Comparison of ENCODE assay signal across 8 mouse cellular contexts in the genomic region with DNA sequence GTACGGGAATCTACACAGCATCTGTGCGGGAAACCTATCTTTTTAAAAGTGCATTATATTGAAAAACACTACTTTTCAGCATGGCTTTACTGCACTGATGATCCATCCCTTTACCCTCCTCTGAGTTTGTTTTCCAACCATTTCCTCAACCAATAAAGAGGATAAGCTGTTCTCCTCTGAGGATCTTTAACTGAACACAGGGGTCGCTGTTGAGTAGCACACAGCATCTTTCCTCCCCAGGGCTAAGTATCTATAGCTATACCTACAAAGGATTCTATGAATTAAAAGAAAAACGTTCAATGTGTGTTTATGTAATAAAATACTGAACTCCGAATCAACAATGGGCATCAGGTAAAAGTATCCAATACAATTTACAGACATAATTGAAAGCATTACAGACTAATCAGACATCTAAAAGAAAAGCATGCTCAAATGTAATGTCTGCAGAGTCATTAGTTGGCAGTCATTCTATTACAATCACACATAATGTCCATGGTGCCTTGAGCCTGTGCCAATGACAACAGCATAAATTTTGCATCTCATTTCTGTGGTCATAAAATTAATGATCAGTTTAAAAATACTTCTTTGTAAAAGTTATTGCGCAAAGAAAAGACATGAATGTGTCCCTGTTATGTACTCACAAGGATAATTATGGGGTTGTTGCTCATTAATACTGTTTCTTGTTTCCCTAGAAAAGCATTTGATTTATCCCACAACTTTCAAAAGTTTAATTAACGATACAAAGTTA. TPM values are rescaled to one million over a fixed set of nuclear protein-coding genes. Genes with fewer than 3 reads are reported as not detected.
A peak's percentile ranks its signal among the peaks of the same experiment; 100 is the strongest.
DNase-seq lines count a peak whose midpoint lies in the region; ATAC-seq and TF ChIP-seq lines count a peak whose summit lies in the region.
"Had no signal": no experiment of that assay in that cellular context is flagged by ENCODE, and none has a peak within 500 bp of the region (broad histone marks: within the 10 kb centered on the region; RNA-seq: fewer than 3 reads in every experiment).

No protein-coding gene starts in this region.

- no peak overlapping the region for H3K27ac ChIP-seq in left cerebral cortex, adult 2 months
- H3K27ac ChIP-seq: limb, embryonic 13.5 days had no signal

- intact Hi-C loops in left cerebral cortex, adult 2 months (cut with DNase I), result no loop called here
- intact Hi-C loops in left cerebral cortex, postnatal 14 days (cut with DNase I), result no loop called here

- no peak for DNase-seq in left cerebral cortex, adult 2 months (ENCODE audit: extremely low spot score in 1 of 2, low spot score in 2 of 2)
- DNase-seq in left cerebral cortex, adult 18-20 months (ENCODE audit: low spot score in 2 of 2), result no peak
- DNase-seq in Muller cell, postnatal 12 days (ENCODE audit: inconsistent ontology term), result peak; percentile 39
- DNase-seq in c-Kit-positive CD71-positive TER-119-negative erythroid progenitor cells, embryonic 14.5 days (ENCODE audit: low read depth), result peak; percentile 16
- DNase-seq in left cerebral cortex, postnatal 14 days (ENCODE audit: low spot score in 2 of 2), result no peak
- DNase-seq in cerebellum, adult 11 months, result no peak

- no peak overlapping the region for H3K4me3 ChIP-seq in left cerebral cortex, adult 2 months
- H3K4me3 ChIP-seq: limb, embryonic 13.5 days had no signal

- peak; percentile 72 for ATAC-seq in megakaryocyte progenitor cell, adult 5-6 weeks (replicated peaks; ENCODE audit: poor library complexity)

- peak; percentile 42 for TF ChIP-seq CTCF in left cerebral cortex, adult 2 months (IDR thresholded peaks at IDR 0.05)

RNA-seq across cellular contexts. Expression of a gene that starts 13.8 kb away (rescaled TPM):
- total RNA-seq in left cerebral cortex, adult 2 months (2021), result 10 to 100 TPM in 1 of 2 experiments, 1 to 10 TPM in 1; 8.9 to 10.5 TPM
- total RNA-seq in left cerebral cortex, adult 18-20 months (2021), result 10 to 100 TPM; 15.9 to 16.5 TPM
- 96.8 and 103 TPM in 2 replicates for total RNA-seq in megakaryocyte progenitor cell, adult 5-6 weeks (2015)
- 139 and 181 TPM in 2 replicates for total RNA-seq in megakaryocyte progenitor cell, adult 5-6 weeks (2017)
- total RNA-seq in left cerebral cortex, postnatal 14 days (2021), result 1 to 10 TPM; 6.9 to 7.4 TPM

Comparison
In these comparisons a context has a peak if more than half of its experiments do, and no peak if none do; other contexts are left out.
1. DNase-seq: peak in Muller cell, postnatal 12 days (single experiment) and c-Kit-positive CD71-positive TER-119-negative erythroid progenitor cells, embryonic 14.5 days (single experiment); none in left cerebral cortex, adult 2 months (0 of 2), left cerebral cortex, adult 18-20 months (0 of 2), left cerebral cortex, postnatal 14 days (0 of 2) and cerebellum, adult 11 months (single experiment).
2. RNA of a gene that starts 13.8 kb away (total RNA-seq): 96.8 to 181 TPM in megakaryocyte progenitor cell, adult 5-6 weeks; 15.9 to 16.5 TPM in left cerebral cortex, adult 18-20 months, 8.9 to 10.5 TPM in left cerebral cortex, adult 2 months and 6.9 to 7.4 TPM in left cerebral cortex, postnatal 14 days; every median in the first group is over 4 times any median in the second.